Mouse (Mus musculus): ENCODE data around the gene Tmem252.

Tmem252 gene

GRCm38 (mm10) chr19:24720448-24720847, 46.6 kb downstream of the Tmem252 start:
- no peak for DNase-seq (ENCODE audit: low read depth, low spot score)

DNA sequence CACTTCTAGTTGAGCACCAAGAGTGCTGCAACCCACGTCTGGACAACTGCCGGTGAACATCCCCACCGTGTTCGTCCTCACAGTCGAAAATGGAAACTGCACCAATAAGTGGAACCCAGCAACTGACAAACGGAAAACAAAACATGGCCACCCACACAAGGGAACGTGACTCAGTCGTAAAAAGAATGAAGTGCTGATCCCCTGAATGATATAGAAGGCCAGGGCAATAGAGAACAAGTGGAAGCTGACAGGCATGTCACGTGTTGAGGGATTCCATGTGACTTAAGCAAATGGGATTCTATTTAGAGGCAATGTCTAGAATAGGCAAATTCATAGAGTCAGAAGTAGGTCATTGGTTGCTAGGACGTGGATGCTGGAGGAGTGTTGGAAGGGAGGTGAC, 50.6 kb downstream of the Tmem252 start:
- DNase-seq (ENCODE audit: low read depth, low spot score): no peak

GRCm38 (mm10) chr19:24730661-24731060, 56.9 kb downstream of the Tmem252 start:
- no peak for DNase-seq (ENCODE audit: low read depth, low spot score)

All from A20 (cell line).